In the genomic region with DNA sequence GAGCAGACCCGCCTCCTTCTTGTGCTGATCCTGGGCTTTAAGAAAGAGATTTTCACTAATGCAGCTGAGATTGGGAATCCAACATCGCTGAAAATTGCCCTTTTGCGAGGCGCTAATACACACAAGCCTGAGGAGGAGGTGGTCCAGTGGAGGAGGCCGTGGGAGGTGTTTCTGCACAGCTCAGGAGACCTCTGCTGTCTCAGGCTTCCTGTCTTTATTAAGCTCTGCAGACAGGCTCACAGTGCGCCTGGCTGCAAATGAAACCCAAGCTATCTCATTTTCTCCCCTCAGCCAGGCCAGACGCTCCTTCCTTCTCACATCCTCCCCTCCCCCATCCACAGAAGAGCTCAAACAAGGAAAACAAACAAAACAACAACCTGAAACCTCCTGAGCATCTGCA, we compare ENCODE assay signal across 12 mouse cellular contexts. TPM values are rescaled to one million over a fixed set of nuclear protein-coding genes. Genes with fewer than 3 reads are reported as not detected.
A peak's percentile ranks its signal among the peaks of the same experiment; 100 is the strongest.
DNase-seq lines count a peak whose midpoint lies in the region; ATAC-seq and TF ChIP-seq lines count a peak whose summit lies in the region.
"Had no signal": no experiment of that assay in that cellular context is flagged by ENCODE, and none has a peak within 500 bp of the region (broad histone marks: within the 10 kb centered on the region; RNA-seq: fewer than 3 reads in every experiment).

No protein-coding gene starts in this region.

- no peak for TF ChIP-seq EP300 in heart, postnatal 0 days (IDR thresholded peaks at IDR 0.05; ENCODE audit: low read depth)

- intact Hi-C loops in heart, postnatal 36 days (cut with DNase I) = no loop called here
- intact Hi-C loops in left cerebral cortex, postnatal 25 days (cut with DNase I) = no loop called here

- WGBS in heart, postnatal 0 days = 36% methylated on average over 7 of the region's 7 CpGs
- WGBS in embryonic facial prominence, embryonic 13.5 days = 37% methylated on average over 7 of the region's 7 CpGs
- 34% methylated on average over 7 of the region's 7 CpGs for WGBS in limb, embryonic 14.5 days

- H3K27ac ChIP-seq in heart, postnatal 0 days (ENCODE audit: low read depth) = no peak overlapping the region
- H3K27ac ChIP-seq in embryonic facial prominence, embryonic 13.5 days = peak overlapping the region; percentile 44
- H3K27ac ChIP-seq in limb, embryonic 14.5 days (replicated peaks; ENCODE audit: low read depth, low read length) = no peak overlapping the region

- no peak overlapping the region for H3K4me3 ChIP-seq in heart, postnatal 0 days (ENCODE audit: low read depth, low read length)
- no peak overlapping the region for H3K4me3 ChIP-seq in embryonic facial prominence, embryonic 13.5 days
- H3K4me3 ChIP-seq in limb, embryonic 14.5 days (replicated peaks; ENCODE audit: low read length) = no peak overlapping the region
- H3K4me3 ChIP-seq: erythroblast, embryonic 14.5 days had no signal

- no peaks in the 10 kb centered on the region for H3K27me3 ChIP-seq in heart, postnatal 0 days (ENCODE audit: control insufficient read depth, insufficient read depth, low read length)
- H3K27me3 ChIP-seq in embryonic facial prominence, embryonic 13.5 days = no peaks in the 10 kb centered on the region
- H3K27me3 ChIP-seq in limb, embryonic 14.5 days (ENCODE audit: control insufficient read depth, insufficient read depth, low read length) = no peaks in the 10 kb centered on the region

- TF ChIP-seq CTCF in heart, postnatal 0 days (IDR thresholded peaks at IDR 0.05; ENCODE audit: low read depth) = no peak

- H3K4me2 ChIP-seq in heart, postnatal 0 days (ENCODE audit: low read depth, low read length) = no peak overlapping the region
- H3K4me2 ChIP-seq in embryonic facial prominence, embryonic 13.5 days = no peak overlapping the region
- H3K4me2 ChIP-seq in limb, embryonic 14.5 days (replicated peaks; ENCODE audit: low read depth, low read length, severe bottlenecking) = no peak overlapping the region

- H3K9ac ChIP-seq in heart, postnatal 0 days (replicated peaks; ENCODE audit: low read depth, low read length) = peak overlapping the region; percentile 5
- no peak overlapping the region for H3K9ac ChIP-seq in embryonic facial prominence, embryonic 13.5 days
- H3K9ac ChIP-seq in limb, embryonic 14.5 days (ENCODE audit: low read depth, low read length, severe bottlenecking) = peak overlapping the region; percentile 12; the same call in 1 of the 2 replicates

- peaks cover 26% of the 10 kb centered on the region for H3K4me1 ChIP-seq in heart, postnatal 0 days (ENCODE audit: control insufficient read depth, insufficient read depth)
- H3K4me1 ChIP-seq in embryonic facial prominence, embryonic 13.5 days = peaks cover 47% of the 10 kb centered on the region
- peaks cover 31% of the 10 kb centered on the region for H3K4me1 ChIP-seq in limb, embryonic 14.5 days (ENCODE audit: control insufficient read depth, insufficient read depth, low read length)

- no peaks in the 10 kb centered on the region for H3K9me3 ChIP-seq in heart, postnatal 0 days (replicated peaks; ENCODE audit: control insufficient read depth, low read length)
- H3K9me3 ChIP-seq in embryonic facial prominence, embryonic 13.5 days = no peaks in the 10 kb centered on the region
- H3K9me3 ChIP-seq in limb, embryonic 14.5 days (ENCODE audit: control insufficient read depth, low read length) = peaks cover 4% of the 10 kb centered on the region; the same call in 1 of the 2 replicates

- ATAC-seq in heart, postnatal 0 days (ENCODE audit: insufficient read depth, low read depth) = no peak
- no peak for ATAC-seq in embryonic facial prominence, embryonic 13.5 days (ENCODE audit: insufficient number of reproducible peaks, insufficient read depth, low FRiP score, low TSS enrichment, low read depth)
- no peak for ATAC-seq in limb, embryonic 14.5 days (ENCODE audit: low FRiP score, low read depth)

- no peaks in the 10 kb centered on the region; the same call in 1 of the 2 replicates for H3K36me3 ChIP-seq in heart, postnatal 0 days (replicated peaks; ENCODE audit: control insufficient read depth, insufficient read depth, low read length)
- H3K36me3 ChIP-seq in embryonic facial prominence, embryonic 13.5 days = 0 out of 2 replicates have a peak, but pooled peaks cover 8% of the 10 kb centered on the region
- H3K36me3 ChIP-seq in limb, embryonic 14.5 days (ENCODE audit: control insufficient read depth, insufficient read depth, low read length) = no peaks in the 10 kb centered on the region; the same call in 1 of the 2 replicates

- peak; percentile 23 for DNase-seq in embryo, embryonic 10 days (ENCODE audit: low spot score)
- DNase-seq in embryo, embryonic 9.5 days (ENCODE audit: extremely low spot score) = no peak
- no peak for DNase-seq in heart, postnatal 0 days (ENCODE audit: low spot score)
- no peak for DNase-seq in heart, postnatal 36 days
- no peak for DNase-seq in limb, embryonic 14.5 days (ENCODE audit: low spot score)
- no peak for DNase-seq in right cerebral cortex, adult 2 months (ENCODE audit: low spot score in 2 of 2)
- DNase-seq in left cerebral cortex, postnatal 25 days (ENCODE audit: low spot score in 2 of 2) = no peak
- DNase-seq: cerebellum, adult 8-10 months; kidney, postnatal 25 days; lung, adult 2 months had no signal

- TF ChIP-seq POLR2A in limb, embryonic 14.5 days (IDR thresholded peaks at IDR 0.05; ENCODE audit: borderline replicate concordance, extremely low read depth, insufficient read depth, insufficient read length) = no peak

RNA-seq across cellular contexts. Expression of gene Tspan18, which starts 9.6 kb away (rescaled TPM):
- 64.4 and 66.2 TPM in 2 replicates for total RNA-seq in heart, postnatal 0 days (2014; rRNA removed; ENCODE audit: low replicate concordance)
- 37.6 and 39.8 TPM in 2 replicates for polyA plus RNA-seq in heart, postnatal 0 days (2015; fragmentation: Nextera tagmentation; extraction: Ambion mirVana)
- 10 to 100 TPM; 12.4 to 16.2 TPM for total RNA-seq in heart, postnatal 36 days (2021)
- polyA plus RNA-seq in embryonic facial prominence, embryonic 13.5 days (2015; fragmentation: Nextera tagmentation; extraction: Ambion mirVana) = 17.7 and 20.8 TPM in 2 replicates
- 34.5 and 42.3 TPM in 2 replicates for polyA plus RNA-seq in limb, embryonic 14.5 days (2012; rRNA removed)
- 24.5 and 26.6 TPM in 2 replicates for polyA plus RNA-seq in limb, embryonic 14.5 days (2014; fragmentation: Nextera tagmentation; extraction: Ambion mirVana)
- total RNA-seq in left cerebral cortex, postnatal 25 days (2021) = 1 to 10 TPM; 1.9 to 2.2 TPM

Comparison
In these comparisons a context has a peak if more than half of its experiments do, and no peak if none do; other contexts are left out.
1. RNA of gene Tspan18, which starts 9.6 kb away (total RNA-seq): 64.4 to 66.2 TPM in heart, postnatal 0 days and 12.4 to 16.2 TPM in heart, postnatal 36 days; 1.9 to 2.2 TPM in left cerebral cortex, postnatal 25 days; every median in the first group is over 4 times any median in the second.